8 mouse cellular contexts compared by ENCODE assay signal in the genomic region with DNA sequence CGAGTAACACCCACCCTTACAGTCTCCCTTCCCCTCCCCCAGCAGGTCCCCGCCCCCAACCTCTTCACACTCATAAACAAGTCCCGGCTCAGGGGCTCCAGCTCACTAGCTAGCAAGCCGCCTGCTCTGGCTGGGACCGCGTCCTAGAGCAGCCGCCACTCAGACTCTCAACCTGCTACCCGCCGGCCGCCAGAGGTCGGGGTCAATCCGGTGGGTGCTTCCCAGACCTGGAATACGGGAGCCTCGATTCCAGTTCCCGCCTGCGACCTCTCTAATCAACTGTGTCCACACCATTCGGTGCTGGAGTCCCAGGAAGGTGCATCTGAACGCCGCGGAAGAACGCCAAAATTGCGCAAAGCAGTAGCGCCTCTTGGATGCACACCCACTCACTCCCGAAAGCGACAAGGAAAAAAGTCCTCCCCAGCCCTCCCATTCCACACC. TPM values are rescaled to one million over a fixed set of nuclear protein-coding genes. Genes with fewer than 3 reads are reported as not detected.
A peak's percentile ranks its signal among the peaks of the same experiment; 100 is the strongest.
DNase-seq lines count a peak whose midpoint lies in the region; ATAC-seq and TF ChIP-seq lines count a peak whose summit lies in the region.

No protein-coding gene starts in this region.

- peak overlapping the region; percentile 87 for H3K4me2 ChIP-seq in embryonic facial prominence, embryonic 14.5 days (ENCODE audit: low read depth, low read length)
- peak overlapping the region; percentile 88 for H3K4me2 ChIP-seq in heart, embryonic 15.5 days
- peak overlapping the region; percentile 89 for H3K4me2 ChIP-seq in kidney, postnatal 0 days (ENCODE audit: low read length)
- H3K4me2 ChIP-seq in lung, embryonic 14.5 days: peak overlapping the region; percentile 87

- H3K4me1 ChIP-seq in lung, adult 2 months (ENCODE audit: control insufficient read depth, insufficient read depth, low read length): peaks cover 3% of the 10 kb centered on the region
- peaks cover 22% of the 10 kb centered on the region for H3K4me1 ChIP-seq in embryonic facial prominence, embryonic 14.5 days (ENCODE audit: control insufficient read depth, insufficient read depth, low read length)
- peaks cover 71% of the 10 kb centered on the region for H3K4me1 ChIP-seq in heart, embryonic 15.5 days (replicated peaks)
- H3K4me1 ChIP-seq in kidney, postnatal 0 days (replicated peaks; ENCODE audit: insufficient read depth, low read length): 0 out of 2 replicates have a peak, but pooled peaks cover 27% of the 10 kb centered on the region
- peaks cover 6% of the 10 kb centered on the region for H3K4me1 ChIP-seq in lung, embryonic 14.5 days (ENCODE audit: insufficient read depth)

- DNase-seq in lung, adult 2 months: peak; percentile 36
- no peak for DNase-seq in lung, postnatal 25 days (ENCODE audit: low spot score)
- DNase-seq in embryonic facial prominence, embryonic 14.5 days (ENCODE audit: low spot score): peak; percentile 90
- DNase-seq in kidney, postnatal 0 days (ENCODE audit: low spot score): peak; percentile 81
- peak; percentile 65 for DNase-seq in lung, embryonic 14.5 days
- DNase-seq in right cerebral cortex, postnatal 10 days (ENCODE audit: low spot score in 2 of 2): peak; percentile 59 to 60
- DNase-seq in spleen, adult 12 weeks (ENCODE audit: low spot score): no peak

- no peaks in the 10 kb centered on the region for H3K36me3 ChIP-seq in embryonic facial prominence, embryonic 14.5 days (ENCODE audit: control insufficient read depth, insufficient read depth, low read length)
- no peaks in the 10 kb centered on the region; the same call in 1 of the 2 replicates for H3K36me3 ChIP-seq in heart, embryonic 15.5 days
- no peaks in the 10 kb centered on the region for H3K36me3 ChIP-seq in kidney, postnatal 0 days (ENCODE audit: insufficient read depth, low read length)
- H3K36me3 ChIP-seq in lung, embryonic 14.5 days (ENCODE audit: insufficient read depth): no peaks in the 10 kb centered on the region

- no peaks in the 10 kb centered on the region for H3K27me3 ChIP-seq in embryonic facial prominence, embryonic 14.5 days (replicated peaks; ENCODE audit: control insufficient read depth, insufficient read depth, low read length)
- H3K27me3 ChIP-seq in heart, embryonic 15.5 days: peaks cover 30% of the 10 kb centered on the region
- no peaks in the 10 kb centered on the region for H3K27me3 ChIP-seq in kidney, postnatal 0 days (ENCODE audit: insufficient read depth, low read length)
- H3K27me3 ChIP-seq in lung, embryonic 14.5 days (ENCODE audit: insufficient read depth, low read length): peaks cover 17% of the 10 kb centered on the region; the same call in 1 of the 2 replicates

- H3K4me3 ChIP-seq in lung, adult 2 months (replicated peaks; ENCODE audit: extremely low read depth, low read depth, low read length): peak overlapping the region; percentile 14
- peak overlapping the region; percentile 59 for H3K4me3 ChIP-seq in embryonic facial prominence, embryonic 14.5 days (ENCODE audit: low read depth, low read length)
- H3K4me3 ChIP-seq in heart, embryonic 15.5 days: peak overlapping the region; percentile 57
- H3K4me3 ChIP-seq in kidney, postnatal 0 days (replicated peaks; ENCODE audit: low read depth, low read length): peak overlapping the region; percentile 47
- H3K4me3 ChIP-seq in lung, embryonic 14.5 days (ENCODE audit: low read depth, low read length): peak overlapping the region; percentile 45

- peak overlapping the region; percentile 66; the same call in 1 of the 2 replicates for H3K27ac ChIP-seq in embryonic facial prominence, embryonic 14.5 days (replicated peaks; ENCODE audit: low read depth, low read length)
- H3K27ac ChIP-seq in heart, embryonic 15.5 days: peak overlapping the region; percentile 71
- H3K27ac ChIP-seq in kidney, postnatal 0 days: peak overlapping the region; percentile 32
- H3K27ac ChIP-seq in lung, embryonic 14.5 days (ENCODE audit: low read depth): 0 out of 2 replicates have a peak overlapping the region, but pooled peaks have one; percentile 6

- no peaks in the 10 kb centered on the region for H3K9me3 ChIP-seq in embryonic facial prominence, embryonic 14.5 days (ENCODE audit: control insufficient read depth, low read length)
- H3K9me3 ChIP-seq in heart, embryonic 15.5 days (replicated peaks): no peaks in the 10 kb centered on the region
- no peaks in the 10 kb centered on the region for H3K9me3 ChIP-seq in kidney, postnatal 0 days (replicated peaks; ENCODE audit: low read length)
- no peaks in the 10 kb centered on the region for H3K9me3 ChIP-seq in lung, embryonic 14.5 days (ENCODE audit: low read depth, low read length)

- no peak for TF ChIP-seq CTCF in lung, adult 2 months (IDR thresholded peaks at IDR 0.05; ENCODE audit: insufficient read depth, low read length)
- TF ChIP-seq CTCF in kidney, postnatal 0 days (IDR thresholded peaks at IDR 0.05; ENCODE audit: low read depth): peak; percentile 21; the same call in 1 of the 2 replicates
- no peak for TF ChIP-seq CTCF in lung, embryonic 14.5 days (IDR thresholded peaks at IDR 0.05; ENCODE audit: low read depth)

- under 1% methylated on average over 25 of the region's 25 CpGs for WGBS in lung, adult 2 months
- WGBS in embryonic facial prominence, embryonic 14.5 days: 0% methylated on average over 25 of the region's 25 CpGs
- WGBS in heart, embryonic 15.5 days: under 1% methylated on average over 25 of the region's 25 CpGs
- under 1% methylated on average over 25 of the region's 25 CpGs for WGBS in kidney, postnatal 0 days
- WGBS in lung, embryonic 14.5 days: under 1% methylated on average over 25 of the region's 25 CpGs

- TF ChIP-seq POLR2A in lung, adult 2 months (IDR thresholded peaks at IDR 0.05; ENCODE audit: borderline replicate concordance, extremely low read depth, low read depth, low read length): no peak

- H3K9ac ChIP-seq in embryonic facial prominence, embryonic 14.5 days (ENCODE audit: low read depth, low read length): peak overlapping the region; percentile 71
- H3K9ac ChIP-seq in heart, embryonic 15.5 days: peak overlapping the region; percentile 59
- H3K9ac ChIP-seq in kidney, postnatal 0 days (ENCODE audit: low read depth, low read length): peak overlapping the region; percentile 60
- H3K9ac ChIP-seq in lung, embryonic 14.5 days: peak overlapping the region; percentile 40

- ATAC-seq in embryonic facial prominence, embryonic 14.5 days (ENCODE audit: low read depth): peak; percentile 54
- peak; percentile 56 for ATAC-seq in heart, embryonic 15.5 days (replicated peaks; ENCODE audit: insufficient number of reproducible peaks, insufficient read depth, low FRiP score, low read depth)
- peak; percentile 71 for ATAC-seq in kidney, postnatal 0 days (replicated peaks; ENCODE audit: low FRiP score, low read depth)
- peak; percentile 62 for ATAC-seq in lung, embryonic 14.5 days (ENCODE audit: insufficient read depth)

RNA-seq across cellular contexts. Expression of gene Ntf3, which starts 3.5 kb away (rescaled TPM):
- polyA plus RNA-seq in lung, adult 2 months (2012; rRNA removed): 1.5 and 1.7 TPM in 2 replicates
- polyA plus RNA-seq in embryonic facial prominence, embryonic 14.5 days (2014; fragmentation: Nextera tagmentation; extraction: Ambion mirVana): 10.9 and 12.4 TPM in 2 replicates
- 7.0 and 8.0 TPM in 2 replicates for polyA plus RNA-seq in heart, embryonic 15.5 days (2015; fragmentation: Nextera tagmentation; extraction: Ambion mirVana)
- polyA plus RNA-seq in kidney, postnatal 0 days (2015; fragmentation: Nextera tagmentation; extraction: Ambion mirVana): 14.6 TPM in 2 replicates
- polyA plus RNA-seq in lung, embryonic 14.5 days (2014; fragmentation: Nextera tagmentation; extraction: Ambion mirVana): 4.3 and 4.7 TPM in 2 replicates

Comparison
In these comparisons a context has a peak if more than half of its experiments do, and no peak if none do; other contexts are left out.
1. DNase-seq: peak in lung, adult 2 months (single experiment), embryonic facial prominence, embryonic 14.5 days (single experiment), kidney, postnatal 0 days (single experiment), lung, embryonic 14.5 days (single experiment) and right cerebral cortex, postnatal 10 days (2 of 2); none in lung, postnatal 25 days (single experiment) and spleen, adult 12 weeks (single experiment).
2. H3K27ac ChIP-seq: peak in every context shown above with its lines; median percentile 71 in heart, embryonic 15.5 days; 66 in embryonic facial prominence, embryonic 14.5 days; 32 in kidney, postnatal 0 days; 6 in lung, embryonic 14.5 days.
3. Peak in every context shown above with its lines, with median percentiles within 50 percentile points of each other: H3K4me3 ChIP-seq, ATAC-seq, H3K4me2 ChIP-seq and H3K9ac ChIP-seq.